Mouse (Mus musculus): ENCODE measurements around the gene Ajm1.

DNA sequence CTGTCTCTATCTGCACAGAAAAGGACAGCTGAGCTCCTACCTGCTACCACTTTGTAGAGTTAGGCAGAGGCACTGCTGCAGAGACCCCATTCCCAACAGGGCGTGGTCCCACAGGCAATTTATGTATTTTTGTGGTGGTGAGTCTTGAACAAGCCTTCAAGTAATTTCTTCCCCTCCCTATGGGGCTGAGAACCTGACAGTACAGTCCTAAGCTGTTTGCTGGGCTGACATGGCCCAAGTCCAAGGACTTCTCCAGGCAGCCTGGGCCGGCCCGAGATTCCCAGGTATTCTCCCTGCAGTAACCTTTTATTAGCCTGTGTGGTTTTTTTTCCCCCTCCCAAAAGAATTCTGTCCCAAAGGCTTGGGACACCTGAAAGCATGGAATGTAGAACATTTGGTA is 2.6 kb upstream of the Ajm1 start:
- no peak for TF ChIP-seq POLR2A (IDR thresholded peaks at IDR 0.05; ENCODE audit: extremely low read depth, insufficient read depth, low read length)
- TF ChIP-seq CTCF (IDR thresholded peaks at IDR 0.05; ENCODE audit: extremely low read depth, insufficient read depth, low read length), result no peak
